Mouse (Mus musculus) ES-E14 (cell line): ENCODE measurements around the gene Sdhc.

ENCODE experiments used
- CHD2 ChIP-seq: IDR thresholded peaks from 2 replicates; pipeline ENCODE4 v1.6.1; 2014; ENCODE audit warnings: mild to moderate bottlenecking, low read depth, low read length, inconsistent platforms
- HCFC1 ChIP-seq: IDR thresholded peaks from 2 replicates; pipeline ENCODE4 v1.6.1; 2012; ENCODE audit warnings: low read length, inconsistent platforms, borderline replicate concordance; ENCODE audit not compliant: insufficient read depth
- MAFK ChIP-seq: IDR thresholded peaks from 2 replicates; pipeline ENCODE4 v1.6.1; 2014; ENCODE audit warnings: mild to moderate bottlenecking, low read depth, low read length, inconsistent platforms; ENCODE audit not compliant: insufficient read depth
- ZNF384 ChIP-seq: IDR thresholded peaks from 2 replicates; pipeline ENCODE4 v1.6.1; 2012; ENCODE audit warnings: low read depth, low read length, inconsistent platforms

DNA sequence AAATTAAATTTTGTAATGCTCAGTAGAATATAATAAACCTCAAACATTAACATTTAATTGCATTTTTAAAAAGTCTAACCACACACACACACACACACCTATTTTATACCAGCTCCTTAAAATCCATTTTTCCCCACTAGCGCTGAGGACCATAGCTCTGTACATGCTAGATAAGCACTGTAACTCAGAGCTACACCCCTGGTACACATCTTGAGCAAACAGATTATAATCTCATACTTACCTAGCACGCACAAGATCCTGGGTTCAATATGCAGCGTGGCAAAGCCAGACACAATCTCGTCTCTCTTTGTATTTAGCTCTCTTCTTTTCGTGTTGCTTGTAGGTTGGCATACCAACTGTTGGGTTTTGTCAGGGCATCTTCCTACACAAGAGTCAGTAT lies 26.0 kb downstream of the Sdhc start:
- TF ChIP-seq MAFK (no peak), ZNF384 (no peak), HCFC1 (no peak), CHD2 (no peak)
